Mouse (Mus musculus) splenic B cell, adult 2 months (primary cell): ENCODE results near the gene Cyp17a1.
A peak's percentile ranks its signal among the peaks of the same experiment; 100 is the strongest.

ENCODE experiments used
- DNase-seq: peaks from one replicate; pipeline ENCODE4 v3.0.0-alpha.2; 2011; ENCODE audit warnings: low read depth, low spot score
- H3K27me3 ChIP-seq: 2 replicates; pipeline ENCODE4 v1.6.1; 2012; ENCODE audit warnings: mild to moderate bottlenecking, low read length, moderate library complexity, mixed read lengths; ENCODE audit not compliant: control insufficient read depth, poor library complexity, insufficient read depth, severe bottlenecking
- H3K36me3 ChIP-seq: 2 replicates; pipeline ENCODE4 v1.6.1; 2012; ENCODE audit warnings: mild to moderate bottlenecking, low read length, moderate library complexity, mixed read lengths; ENCODE audit not compliant: control insufficient read depth, poor library complexity, insufficient read depth, severe bottlenecking

Gene Cyp17a1

DNA sequence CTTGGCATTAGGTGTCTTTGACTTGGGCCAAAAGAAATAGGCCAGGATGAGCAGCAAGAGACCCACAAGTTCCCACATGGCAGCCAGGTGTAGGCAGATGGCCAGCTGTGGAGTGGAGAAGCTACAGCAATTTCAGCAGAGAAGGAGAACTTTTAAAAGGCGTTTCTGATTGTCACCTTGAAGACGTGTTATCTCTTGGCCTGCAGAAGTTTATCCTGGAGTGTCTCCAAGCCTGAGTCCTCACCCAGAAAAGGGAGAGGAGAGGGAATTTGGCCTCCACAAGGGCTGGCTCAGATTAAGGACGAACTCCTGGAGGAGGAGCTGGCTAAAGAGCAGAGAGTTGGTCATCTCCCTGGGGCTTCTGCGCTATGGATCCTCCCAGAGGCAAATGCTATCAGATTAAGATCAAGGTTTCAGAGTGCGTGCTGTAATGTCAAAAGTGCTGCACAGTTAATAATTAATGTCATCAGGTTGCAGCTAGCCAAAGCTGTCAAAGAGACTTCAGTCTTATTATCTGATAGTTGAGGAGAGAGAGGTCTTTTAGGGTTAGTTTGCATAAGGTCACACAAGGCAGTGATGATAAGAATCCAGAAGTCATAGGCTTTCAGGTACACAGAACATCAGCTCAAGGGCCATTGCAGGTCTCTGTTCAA is at the start of gene Cyp17a1:
Gene Cyp17a1 (minus strand): TSS at position 407 of the 653 bp plus-strand sequence.
- no peaks in the 10 kb centered on the region for H3K36me3 ChIP-seq
- no peaks in the 10 kb centered on the region for H3K27me3 ChIP-seq
- no peak for DNase-seq

DNA sequence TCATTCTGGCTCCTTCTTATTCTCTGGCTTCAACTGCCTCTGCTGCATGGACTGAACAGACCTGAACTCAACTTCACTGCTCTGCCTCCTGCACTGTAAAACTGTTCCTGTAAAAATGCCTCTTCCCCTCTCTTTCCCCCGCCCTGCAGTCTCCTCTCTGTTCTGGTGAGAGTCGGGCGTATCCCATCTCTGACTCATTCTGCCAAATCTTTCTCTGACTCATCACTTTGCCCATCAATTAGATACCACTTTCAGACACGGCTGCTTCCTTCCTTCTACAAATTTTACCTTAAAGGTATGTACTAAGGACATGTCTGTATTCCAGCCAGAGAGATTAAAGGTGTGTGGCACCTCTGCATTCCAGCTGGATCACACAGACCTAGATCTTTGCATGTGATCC is 45.2 kb upstream of the Cyp17a1 start:
- Histone ChIP-seq H3K36me3 (no peaks in the 10 kb centered on the region; the same call in 1 of the 2 replicates), H3K27me3 (no peaks in the 10 kb centered on the region)
- DNase-seq = no peak

DNA sequence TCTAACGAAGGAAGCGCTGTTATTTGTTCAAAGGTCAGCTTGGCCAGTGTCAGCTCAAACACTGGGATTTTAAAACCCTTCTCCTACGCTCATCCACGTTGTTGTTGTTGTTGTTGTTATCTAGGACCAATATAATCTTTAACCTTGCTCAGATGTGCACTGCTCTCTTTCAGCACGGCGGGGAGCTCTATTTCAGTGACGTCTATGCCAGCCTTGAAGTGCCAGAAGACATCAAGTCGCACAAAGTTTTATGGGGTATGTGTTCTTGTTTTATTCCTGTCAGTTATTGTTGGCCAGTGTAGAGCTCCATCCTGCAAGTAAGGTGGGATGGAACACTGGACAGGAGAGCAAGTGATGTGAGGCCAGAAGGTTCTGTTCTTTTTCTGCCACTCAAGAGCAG is 42.0 kb upstream of the Cyp17a1 start:
- Histone ChIP-seq H3K27me3 (no peaks in the 10 kb centered on the region), H3K36me3 (no peaks in the 10 kb centered on the region; the same call in 1 of the 2 replicates)
- DNase-seq = no peak

DNA sequence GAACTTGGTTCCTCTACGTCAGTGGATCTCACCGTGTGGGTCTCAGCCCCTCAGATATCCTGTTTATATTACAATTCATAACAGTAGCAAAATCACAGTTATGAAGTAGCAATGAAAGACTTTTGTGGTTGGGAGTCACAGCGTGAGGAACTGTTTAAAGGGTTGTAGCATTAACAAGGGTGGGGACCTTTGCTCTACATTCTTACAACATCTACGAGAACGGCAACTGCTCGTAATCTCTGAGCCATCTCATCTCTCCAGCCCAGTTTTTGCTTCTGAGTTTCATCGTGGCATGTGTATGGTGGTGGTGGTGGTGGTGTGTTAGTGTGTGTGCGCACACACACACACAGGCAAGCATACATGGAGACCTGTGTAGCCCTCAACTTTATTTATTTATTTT is 41.3 kb upstream of the Cyp17a1 start:
- no peak for DNase-seq
- H3K27me3 ChIP-seq = no peaks in the 10 kb centered on the region
- H3K36me3 ChIP-seq = no peaks in the 10 kb centered on the region

DNA sequence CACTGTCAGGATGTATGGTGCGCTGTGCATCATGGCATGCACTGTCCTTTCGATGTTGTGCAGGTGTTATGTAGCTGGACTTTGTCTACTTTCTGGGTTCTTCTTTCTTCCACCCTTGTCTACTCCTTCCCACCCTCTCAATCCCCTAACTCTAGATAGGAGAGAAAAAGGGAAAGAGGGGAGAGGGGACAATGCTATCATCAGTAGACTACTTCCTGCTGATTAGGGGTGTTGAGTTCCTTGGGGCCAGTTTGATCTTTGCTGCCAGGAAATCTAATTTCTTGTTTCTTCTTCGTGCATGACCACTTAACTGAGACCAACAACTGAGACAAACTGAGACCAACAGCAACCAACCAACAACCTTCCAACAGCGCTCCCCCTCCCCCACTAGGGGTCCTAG is 37.6 kb upstream of the Cyp17a1 start:
- no peaks in the 10 kb centered on the region for H3K36me3 ChIP-seq
- DNase-seq = no peak
- no peaks in the 10 kb centered on the region for H3K27me3 ChIP-seq

DNA sequence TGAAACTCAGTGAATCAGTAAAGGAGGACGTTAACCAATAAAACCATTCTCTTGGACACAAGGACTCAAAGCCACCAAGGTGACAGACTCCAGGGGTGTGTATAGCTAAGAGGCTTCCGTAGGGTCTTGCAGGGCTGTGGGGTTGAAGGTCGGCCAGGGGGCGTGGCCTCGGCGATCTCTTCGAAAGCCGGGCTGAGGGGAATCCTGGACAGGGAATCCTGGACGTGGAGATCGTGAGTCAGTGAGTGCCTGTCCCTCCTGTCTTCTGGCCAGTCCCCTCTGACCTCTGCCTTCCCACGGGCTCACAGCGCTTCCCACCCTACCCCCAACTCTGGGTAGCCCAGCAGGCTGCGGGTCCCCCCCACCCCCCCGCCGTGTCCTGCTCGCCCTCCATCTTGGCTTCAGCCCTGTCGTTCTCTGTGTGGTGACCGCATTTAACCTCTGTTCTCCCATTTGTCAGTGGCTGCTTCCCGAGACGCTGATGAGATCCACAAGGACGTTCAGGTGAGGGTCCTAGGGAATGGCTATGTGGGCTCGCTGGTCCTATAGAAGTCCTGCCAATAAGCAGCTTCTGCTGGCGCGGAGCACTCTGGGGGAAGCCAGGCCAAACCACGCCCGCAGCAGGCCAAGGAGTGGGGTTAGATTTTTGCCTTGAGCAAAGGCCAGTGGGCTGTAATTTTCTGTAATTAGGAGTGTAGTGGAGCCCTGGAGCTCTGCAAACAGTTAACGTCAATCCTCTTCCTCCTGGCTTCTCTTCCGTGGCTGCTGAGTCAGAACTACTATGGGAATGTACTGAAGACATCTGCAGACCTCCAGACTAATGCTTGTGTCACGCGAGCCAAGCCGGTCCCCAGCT is 34.6 kb upstream of the Cyp17a1 start, which contains the start of gene As3mt:
Gene As3mt (plus strand): TSS at position 163 of the 856 bp plus-strand sequence.
- Histone ChIP-seq H3K27me3 (no peaks in the 10 kb centered on the region), H3K36me3 (no peaks in the 10 kb centered on the region)
- peak; percentile 30 for DNase-seq

DNA sequence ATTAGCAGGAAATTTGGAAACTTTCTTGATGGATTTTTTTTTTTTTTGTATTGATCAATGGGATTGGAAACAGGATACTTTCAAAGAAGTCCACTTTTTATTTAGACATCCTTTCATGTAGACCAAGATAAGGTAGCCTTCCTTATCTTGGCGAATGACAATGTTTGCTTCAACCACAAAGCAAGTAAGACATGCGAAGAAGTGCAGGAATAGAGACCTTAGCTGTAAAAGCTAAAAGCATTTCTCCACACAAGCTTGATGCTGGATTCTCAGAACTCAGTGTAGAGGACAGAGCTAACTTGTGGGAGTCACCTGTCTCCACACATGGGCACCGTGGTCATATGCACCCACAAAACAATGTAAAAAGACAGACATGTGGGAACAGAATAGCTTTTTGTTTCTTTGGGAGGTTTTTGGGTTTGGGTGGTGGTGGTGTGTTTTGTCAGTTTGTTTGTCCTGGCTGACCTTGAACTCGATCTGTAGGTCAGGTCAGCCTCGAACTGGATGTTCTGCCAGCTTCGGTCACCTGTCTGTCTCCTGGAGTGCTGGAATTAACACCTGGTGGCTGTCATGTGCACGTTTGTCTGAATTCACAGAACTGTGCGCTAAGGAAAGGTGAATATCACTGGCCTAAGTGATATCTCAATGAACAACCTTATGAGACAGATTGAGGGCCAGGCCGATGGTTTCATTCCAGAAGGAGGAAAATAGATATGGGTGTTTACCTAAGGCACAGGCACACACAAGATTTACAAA is 33.7 kb upstream of the Cyp17a1 start:
- Histone ChIP-seq H3K27me3 (no peaks in the 10 kb centered on the region), H3K36me3 (no peaks in the 10 kb centered on the region)
- DNase-seq = no peak

DNA sequence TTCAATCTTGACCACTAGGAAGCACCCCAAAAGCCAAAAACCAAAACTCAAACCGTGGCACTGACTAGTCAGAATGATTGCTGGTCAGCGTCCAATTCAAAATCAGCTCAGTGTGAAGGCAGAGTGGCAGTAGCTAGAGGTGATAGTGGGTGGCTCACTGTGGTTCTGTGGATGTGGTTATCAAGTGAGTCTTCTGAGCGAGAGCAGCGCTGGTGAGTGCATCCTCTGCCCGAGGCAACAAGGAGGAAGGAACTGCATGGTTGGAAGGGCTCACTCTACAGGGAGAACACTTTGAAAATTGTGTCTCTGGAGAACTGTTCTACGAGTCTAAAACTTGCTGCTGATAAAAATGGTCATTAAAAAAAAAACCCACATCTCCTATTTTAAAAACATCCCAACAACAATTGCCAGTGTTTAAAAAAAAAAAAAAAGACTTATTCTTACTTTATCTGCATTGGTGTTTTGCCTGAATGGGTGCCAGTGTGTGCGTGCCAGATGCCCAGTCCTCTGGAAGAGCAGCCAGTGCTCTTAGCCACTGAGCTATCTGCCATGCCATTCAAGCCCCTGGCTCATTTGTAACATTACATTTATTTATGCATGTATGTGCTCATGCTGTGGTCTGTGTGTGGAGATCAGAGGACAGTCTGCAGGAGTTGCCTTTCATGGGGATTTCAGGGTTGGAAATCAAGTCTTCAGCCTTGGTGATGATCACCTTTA is 33.0 kb upstream of the Cyp17a1 start:
- no peaks in the 10 kb centered on the region for H3K27me3 ChIP-seq
- peak; percentile 49 for DNase-seq
- no peaks in the 10 kb centered on the region for H3K36me3 ChIP-seq

DNA sequence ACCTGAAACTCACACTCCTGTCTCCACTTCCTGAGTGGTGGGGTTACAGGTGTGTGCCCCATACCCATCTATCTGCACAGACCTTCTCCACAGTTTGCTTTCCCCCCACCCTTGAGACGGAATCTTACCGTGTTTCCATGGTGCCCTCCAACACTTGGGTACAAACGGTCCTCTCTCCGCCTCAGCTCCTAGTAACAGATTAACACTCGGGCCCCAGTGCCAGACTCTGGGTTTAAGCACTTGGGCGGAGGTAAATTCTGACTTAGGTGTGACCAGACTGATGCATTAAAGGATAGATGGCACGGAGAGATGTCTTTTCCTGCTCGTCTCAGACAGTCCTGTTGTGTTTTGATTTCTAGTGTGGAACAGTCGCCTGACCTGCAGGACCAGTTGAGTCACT is 28.2 kb upstream of the Cyp17a1 start:
- Histone ChIP-seq H3K36me3 (no peaks in the 10 kb centered on the region), H3K27me3 (no peaks in the 10 kb centered on the region)
- no peak for DNase-seq

DNA sequence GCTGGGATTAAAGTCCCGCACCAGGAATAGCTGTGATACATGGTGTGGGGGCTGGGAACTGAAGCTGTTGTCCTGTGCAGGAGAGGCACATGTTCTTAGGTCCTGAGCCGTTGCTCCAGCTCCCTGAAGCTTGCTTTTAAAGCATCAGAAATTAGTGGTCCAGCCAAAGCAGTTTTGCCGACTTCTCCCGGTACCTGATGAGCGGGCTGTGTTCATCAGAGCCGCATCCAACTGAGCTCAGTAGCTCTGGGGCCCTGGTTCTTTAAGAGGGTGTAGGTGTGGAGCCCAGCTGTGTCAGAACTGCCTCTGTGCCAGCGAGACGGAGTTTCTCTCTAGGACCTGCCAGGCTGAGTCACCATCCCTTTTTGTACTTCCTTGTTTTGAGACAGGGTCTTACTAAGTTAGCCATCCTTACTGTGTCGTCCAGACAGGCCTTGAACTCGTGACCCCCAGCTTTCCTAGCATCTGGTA is 26.1 kb upstream of the Cyp17a1 start:
- H3K36me3 ChIP-seq = no peaks in the 10 kb centered on the region; the same call in 1 of the 2 replicates
- DNase-seq = peak; percentile 55

DNA sequence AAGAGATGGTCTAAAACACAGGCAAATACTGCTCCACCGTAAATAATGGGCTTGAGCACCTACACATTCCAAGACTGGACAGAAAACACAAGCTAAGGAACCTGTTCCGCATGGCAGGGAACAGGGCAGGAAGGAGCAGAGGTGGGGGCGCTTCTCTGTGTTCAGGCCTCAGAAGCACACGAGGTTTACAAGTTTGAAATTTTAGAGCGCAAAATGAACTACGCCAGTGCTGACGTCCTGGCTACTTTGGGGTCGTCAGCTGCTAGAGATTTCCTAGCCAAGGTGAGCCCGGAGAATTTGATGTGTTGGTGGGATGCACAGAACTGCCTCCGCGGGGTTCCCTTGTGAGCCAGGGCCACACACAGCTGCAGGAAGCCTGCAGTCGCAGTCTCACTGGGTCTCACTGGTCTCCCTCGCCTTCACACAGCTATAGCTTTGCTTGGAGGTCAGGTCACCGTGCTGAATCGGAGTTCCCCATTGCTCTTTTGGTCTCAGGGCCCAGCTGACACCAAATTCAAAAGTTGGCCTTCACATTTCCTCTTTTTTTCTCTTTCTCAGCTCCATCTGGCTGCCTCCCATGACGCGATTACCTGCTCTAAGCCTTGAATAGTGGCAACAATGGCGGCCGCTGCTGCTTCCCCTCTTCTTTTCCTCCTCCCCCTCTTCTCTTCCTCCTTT is 25.0 kb upstream of the Cyp17a1 start:
- no peaks in the 10 kb centered on the region; the same call in 1 of the 2 replicates for H3K36me3 ChIP-seq
- H3K27me3 ChIP-seq = no peaks in the 10 kb centered on the region
- DNase-seq = peak; percentile 85

More for the DNA sequence above, 26.1 kb upstream of the Cyp17a1 start:
- H3K27me3 ChIP-seq = no peaks in the 10 kb centered on the region

DNA sequence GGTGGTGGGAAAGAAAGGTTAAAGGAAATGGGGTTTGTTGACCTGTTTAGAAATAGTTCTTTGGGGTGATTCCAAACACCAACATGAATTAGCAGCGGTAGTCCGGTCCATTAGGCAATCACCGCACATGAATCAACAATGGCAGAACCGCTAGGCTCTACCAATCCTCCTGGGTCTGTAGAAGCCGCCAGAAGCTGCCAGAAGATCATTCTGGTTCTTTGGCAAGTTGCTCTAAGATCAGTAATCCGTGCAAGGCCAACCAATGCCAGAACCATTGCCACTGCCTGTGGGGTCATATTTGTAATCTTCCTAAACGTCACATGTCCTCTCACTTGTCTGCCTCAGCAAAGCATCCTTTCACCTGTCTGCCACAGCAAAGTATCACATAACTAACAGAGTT is 24.0 kb upstream of the Cyp17a1 start:
- no peak for DNase-seq
- H3K27me3 ChIP-seq = no peaks in the 10 kb centered on the region
- no peaks in the 10 kb centered on the region; the same call in 1 of the 2 replicates for H3K36me3 ChIP-seq

DNA sequence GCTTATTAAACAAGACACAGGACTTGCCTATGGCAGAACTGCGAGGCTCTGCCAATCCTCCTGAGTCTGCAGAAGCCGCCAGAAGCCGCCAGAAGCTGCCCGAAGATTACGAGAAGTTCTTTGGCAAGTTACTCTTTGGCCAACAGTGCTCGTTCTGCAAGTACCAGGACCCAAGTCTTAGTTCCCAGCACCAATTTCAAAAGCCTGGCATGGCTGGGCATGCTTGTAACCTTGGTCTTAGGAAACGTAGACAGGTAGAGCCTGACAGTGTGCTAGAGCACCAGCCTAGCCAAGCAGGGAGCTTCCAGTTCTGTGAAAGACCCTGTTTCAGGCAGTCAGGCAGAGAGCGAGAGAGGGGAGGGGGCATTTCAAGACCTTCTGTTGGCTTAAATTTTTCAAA is 23.5 kb upstream of the Cyp17a1 start:
- Histone ChIP-seq H3K36me3 (no peaks in the 10 kb centered on the region; the same call in 1 of the 2 replicates), H3K27me3 (no peaks in the 10 kb centered on the region)
- no peak for DNase-seq

DNA sequence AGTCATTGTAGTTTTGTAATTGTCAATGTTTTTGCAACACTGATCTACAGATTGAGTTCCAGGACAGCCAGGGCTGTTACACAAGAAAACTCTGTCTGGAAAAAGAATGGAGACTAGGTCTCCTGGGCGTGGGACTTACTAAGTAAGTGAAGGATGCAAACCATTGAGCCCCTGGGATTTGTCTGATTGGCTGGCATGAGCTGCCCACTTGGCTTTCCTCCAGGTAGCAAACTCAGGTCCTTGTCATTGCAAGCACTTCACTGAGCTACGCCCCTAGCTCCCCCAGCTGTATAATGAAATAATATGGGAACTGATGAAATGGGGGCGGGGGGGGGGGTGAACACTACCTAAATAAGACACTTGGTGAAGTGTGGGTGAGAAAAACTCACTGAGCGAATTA is 20.2 kb upstream of the Cyp17a1 start:
- no peaks in the 10 kb centered on the region; the same call in 1 of the 2 replicates for H3K36me3 ChIP-seq
- no peak for DNase-seq

More for the DNA sequence above, 20.2 kb upstream of the Cyp17a1 start:
- no peaks in the 10 kb centered on the region for H3K27me3 ChIP-seq
